Mouse (Mus musculus) small intestine, adult 2 months (tissue): Measurements from ENCODE around the gene Spock2. TPM values are rescaled to one million over a fixed set of nuclear protein-coding genes. Genes with fewer than 3 reads are reported as not detected.

Experiments used
- H3K27ac ChIP-seq: fragments of 200-500 bp; 2 replicates; pipeline ENCODE4 v1.5.1; 2012; ENCODE audit warnings: low read depth, low read length, control low read depth, inconsistent platforms; ENCODE audit not compliant: insufficient read depth
- H3K27me3 ChIP-seq: fragments of 200-500 bp; 2 replicates; pipeline ENCODE4 v1.6.1; 2012; ENCODE audit warnings: mild to moderate bottlenecking, moderate library complexity, low read length, inconsistent platforms; ENCODE audit not compliant: control insufficient read depth, insufficient read depth
- H3K36me3 ChIP-seq: fragments of 200-500 bp; 2 replicates; pipeline ENCODE4 v1.6.1; 2012; ENCODE audit warnings: mild to moderate bottlenecking, low read length, control low read depth, inconsistent platforms; ENCODE audit not compliant: control insufficient read depth, insufficient read depth
- H3K4me1 ChIP-seq: fragments of 200-500 bp; 2 replicates; pipeline ENCODE4 v1.6.1; 2012; ENCODE audit warnings: low read length, inconsistent platforms, mixed read lengths; ENCODE audit not compliant: control insufficient read depth, insufficient read depth, insufficient read length
- H3K4me3 ChIP-seq: fragments of 200-500 bp; 2 replicates; pipeline ENCODE4 v1.5.1; 2012; ENCODE audit warnings: low read depth, mild to moderate bottlenecking, control low read depth, inconsistent platforms, low read length, moderate library complexity
- CTCF ChIP-seq: fragments of 200-500 bp; IDR thresholded peaks from 2 replicates; pipeline ENCODE4 v1.5.1; 2012; ENCODE audit warnings: low read depth, mild to moderate bottlenecking, control low read depth, inconsistent platforms, low read length, moderate library complexity, mixed read lengths; ENCODE audit not compliant: insufficient replicate concordance, insufficient read length; ENCODE audit errors: extremely low read depth
- POLR2A ChIP-seq: fragments of 200-500 bp; IDR thresholded peaks from 2 replicates; pipeline ENCODE4 v1.6.1; 2012; ENCODE audit warnings: low read depth, mild to moderate bottlenecking, control low read depth, inconsistent platforms, low read length, moderate library complexity
- WGBS: fragments of 180-500 bp; shearing (Covaris S2); methylation state at CpG from one replicate; pipeline ENCODE4 v1.1.7; 2018; 5-methylcytosine and 5-hydroxymethylcytosine counted together
- polyA plus RNA-seq: library from polyadenylated mRNA; depleted of rRNA; stranded (reverse); fragments of >200 nt; gene quantifications from 2 replicates; pipeline ENCODE4 v1.2.3, GENCODE M21; 2012

Gene Spock2
- polyA plus RNA-seq, 1 experiment, result 2.8 TPM

DNA sequence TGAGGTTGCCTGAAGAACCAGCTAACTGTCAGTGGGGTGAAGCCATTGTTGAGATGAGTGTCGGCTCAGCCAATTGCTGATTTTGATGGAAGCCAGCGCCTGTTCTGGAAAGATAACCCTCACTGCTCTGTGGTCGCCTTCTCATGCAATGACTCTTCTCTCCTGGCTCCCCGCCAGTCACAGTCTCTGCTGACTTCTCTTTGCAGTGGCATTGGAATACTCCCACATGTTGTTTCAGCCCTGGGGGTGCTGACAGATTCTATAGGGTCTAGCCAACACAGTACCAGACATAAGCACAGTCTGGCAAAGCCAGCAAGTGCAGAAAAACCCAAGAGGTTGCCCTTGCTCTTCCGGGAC, 27.5 kb upstream of the Spock2 start:
- Histone ChIP-seq H3K36me3 (no peaks in the 10 kb centered on the region), H3K27ac (no peak overlapping the region), H3K4me1 (peaks cover 18% of the 10 kb centered on the region), H3K27me3 (no peaks in the 10 kb centered on the region), H3K4me3 (no peak overlapping the region)
- TF ChIP-seq POLR2A (no peak), CTCF (no peak)
- WGBS, result 72% methylated on average over 5 of the region's 5 CpGs

DNA sequence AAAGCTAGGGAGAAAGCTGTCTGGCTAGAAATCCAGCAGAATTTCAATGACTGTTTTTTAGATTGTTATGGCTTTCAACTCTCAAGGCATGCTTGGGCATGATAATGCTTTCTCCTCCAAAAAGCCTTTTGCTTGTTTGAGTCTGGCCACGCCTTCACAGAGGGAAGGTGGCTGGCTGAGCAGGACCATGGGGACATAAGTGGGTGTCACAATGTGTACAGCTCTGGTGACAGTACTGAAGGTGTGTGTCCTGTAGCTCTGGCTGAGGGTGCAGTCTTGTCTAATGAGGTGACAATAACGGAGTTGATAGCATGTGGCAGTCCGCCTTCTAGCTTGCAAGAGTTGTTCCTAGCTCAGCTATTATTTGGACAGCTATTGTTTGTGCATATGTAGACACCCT, 25.8 kb upstream of the Spock2 start:
- 83% methylated on average over 3 of the region's 3 CpGs for WGBS
- no peaks in the 10 kb centered on the region for H3K27me3 ChIP-seq
- no peak overlapping the region for H3K27ac ChIP-seq
- TF ChIP-seq POLR2A (no peak), CTCF (no peak)
- peaks cover 18% of the 10 kb centered on the region for H3K4me1 ChIP-seq
- H3K4me3 ChIP-seq, result no peak overlapping the region
- H3K36me3 ChIP-seq, result no peaks in the 10 kb centered on the region

DNA sequence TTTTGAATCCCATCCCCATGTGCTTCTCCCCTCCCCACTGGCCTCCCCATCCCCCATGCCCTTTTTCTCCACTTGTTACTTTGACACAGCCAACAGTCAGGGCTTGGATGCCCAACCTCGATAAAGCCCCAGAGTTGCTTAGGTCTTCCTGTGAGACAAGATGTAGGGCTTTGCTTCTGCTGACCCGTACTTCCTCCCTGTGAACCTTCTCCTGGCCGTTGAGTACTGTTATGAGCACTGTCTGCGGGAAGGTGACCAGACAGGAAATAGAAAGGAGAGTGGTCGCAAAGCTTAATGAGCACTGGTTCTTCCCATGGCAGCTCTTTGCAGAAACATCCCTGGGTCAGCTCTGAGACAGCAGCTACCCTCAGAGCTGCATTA, 25.4 kb upstream of the Spock2 start:
- Histone ChIP-seq H3K27ac (peak overlapping the region; percentile 47), H3K4me3 (peak overlapping the region; percentile 34), H3K27me3 (no peaks in the 10 kb centered on the region), H3K36me3 (no peaks in the 10 kb centered on the region), H3K4me1 (peaks cover 18% of the 10 kb centered on the region)
- TF ChIP-seq POLR2A (no peak), CTCF (no peak)
- WGBS, result 33% methylated on average over 5 of the region's 5 CpGs

DNA sequence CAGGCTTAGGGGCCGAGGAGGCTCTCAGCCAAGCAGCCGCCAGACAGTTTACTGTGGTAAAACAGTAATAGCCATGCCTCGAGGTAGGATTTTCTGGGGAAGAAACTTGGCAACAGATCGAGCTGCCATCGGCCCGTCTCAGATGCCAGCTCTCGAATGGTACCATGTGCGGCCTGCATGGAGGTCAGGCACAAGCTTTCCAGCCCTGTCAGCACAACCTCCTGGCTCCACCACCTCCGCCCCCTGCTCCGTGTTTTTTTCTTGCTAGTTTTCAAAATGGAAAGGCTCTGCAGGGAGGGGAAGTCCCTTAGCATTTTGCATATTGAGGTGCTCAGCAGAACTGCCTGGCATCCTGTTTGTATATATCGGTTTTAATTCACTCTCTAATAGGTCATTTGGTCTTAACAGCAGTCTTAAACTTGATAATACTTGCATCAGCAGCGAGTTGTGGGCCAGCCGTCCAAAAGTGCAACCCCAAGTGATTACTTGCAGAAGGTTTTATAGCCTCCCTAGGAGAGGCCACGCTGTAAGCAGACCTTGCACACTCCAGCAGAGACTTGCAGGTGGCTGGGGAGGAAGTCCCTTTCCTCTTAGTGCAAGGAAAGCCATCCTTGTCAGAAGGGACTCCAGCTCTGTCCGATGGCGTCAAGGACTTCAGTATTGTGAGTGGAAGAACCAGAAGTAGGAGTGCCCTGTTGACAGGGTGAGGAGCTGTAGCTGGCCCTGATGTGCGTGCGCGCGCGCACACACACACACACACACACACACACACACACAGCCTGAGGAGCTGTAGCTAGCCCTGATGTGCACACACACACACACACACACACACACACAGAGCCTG, 24.8 kb upstream of the Spock2 start:
- Histone ChIP-seq H3K4me1 (peaks cover 18% of the 10 kb centered on the region), H3K36me3 (no peaks in the 10 kb centered on the region), H3K27me3 (no peaks in the 10 kb centered on the region), H3K4me3 (peak overlapping the region; percentile 34), H3K27ac (peak overlapping the region; percentile 47)
- TF ChIP-seq CTCF, result no peak
- WGBS, result 20% methylated on average over 21 of the region's 21 CpGs

DNA sequence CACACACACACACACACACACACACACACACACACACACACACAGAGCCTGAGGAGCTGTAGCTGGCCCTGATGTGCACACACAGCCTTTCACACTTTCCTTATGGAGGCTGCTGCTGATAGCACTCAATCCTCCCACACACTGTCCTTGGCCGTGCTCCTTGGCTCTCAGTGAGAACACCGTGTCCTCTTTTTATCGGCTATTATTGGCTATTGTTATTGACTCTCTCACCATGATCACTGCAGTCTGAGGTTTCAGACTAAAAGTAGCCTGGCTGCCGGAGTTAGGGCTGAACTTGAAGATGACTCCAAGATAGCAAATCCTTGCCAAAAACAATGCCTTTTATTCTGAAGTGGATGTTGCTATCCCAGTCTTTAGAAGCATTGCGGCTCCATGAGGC, 24.1 kb upstream of the Spock2 start:
- Histone ChIP-seq H3K36me3 (no peaks in the 10 kb centered on the region), H3K4me1 (peaks cover 18% of the 10 kb centered on the region), H3K27ac (peak overlapping the region; percentile 47; the same call in 1 of the 2 replicates), H3K4me3 (no peak overlapping the region), H3K27me3 (no peaks in the 10 kb centered on the region)
- WGBS, result 23% methylated on average over 5 of the region's 5 CpGs
- TF ChIP-seq POLR2A (no peak), CTCF (no peak)

DNA sequence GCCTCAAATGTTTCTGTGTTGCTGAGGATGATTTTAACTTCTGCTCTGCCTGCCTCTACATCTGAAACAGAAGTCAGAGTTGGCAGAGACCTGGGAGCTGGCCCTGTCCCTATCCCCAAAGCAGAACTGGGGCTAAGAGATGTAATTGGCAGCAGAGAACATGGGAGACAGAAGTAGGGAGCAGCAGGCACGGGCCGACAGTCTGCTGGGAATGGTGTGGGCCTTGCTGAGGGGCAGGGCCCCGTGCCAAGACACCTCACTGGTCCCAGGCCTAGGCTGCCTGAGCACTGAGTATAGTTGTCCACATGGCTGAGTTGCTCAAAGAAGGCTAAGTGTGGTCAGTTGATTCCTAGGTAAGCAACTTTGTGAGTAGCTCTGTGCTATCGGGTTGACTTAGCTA, 22.0 kb upstream of the Spock2 start:
- TF ChIP-seq POLR2A, result no peak
- TF ChIP-seq CTCF, result no peak
- 81% methylated on average over 4 of the region's 4 CpGs for WGBS

DNA sequence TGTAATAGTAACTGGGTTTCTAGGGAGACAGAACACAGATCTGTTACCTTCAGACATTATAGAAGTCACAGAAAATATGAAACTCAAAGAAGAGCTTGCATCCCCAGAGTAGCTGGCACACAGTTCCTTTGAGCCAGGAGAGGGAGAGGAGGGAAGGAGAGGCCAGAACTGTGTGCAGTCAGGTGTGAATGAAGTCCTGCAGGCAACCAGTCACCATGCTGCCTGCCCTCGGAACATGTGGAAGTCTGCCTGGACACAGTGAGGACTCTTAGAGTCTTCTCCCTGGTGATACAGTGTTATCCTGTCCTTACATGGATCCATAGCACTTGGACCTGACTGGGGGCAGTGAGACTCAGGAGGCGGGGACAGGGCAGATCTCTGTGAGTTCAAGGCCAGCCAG, 13.7 kb upstream of the Spock2 start:
- no peak overlapping the region for H3K27ac ChIP-seq
- H3K27me3 ChIP-seq, result no peaks in the 10 kb centered on the region
- TF ChIP-seq POLR2A (no peak), CTCF (no peak)
- H3K4me3 ChIP-seq, result no peak overlapping the region
- no peaks in the 10 kb centered on the region for H3K36me3 ChIP-seq
- H3K4me1 ChIP-seq, result no peaks in the 10 kb centered on the region
- WGBS, result 99% methylated on average over 2 of the region's 2 CpGs

More for the DNA sequence above, 22.0 kb upstream of the Spock2 start:
- Histone ChIP-seq H3K4me3 (no peak overlapping the region), H3K27me3 (no peaks in the 10 kb centered on the region), H3K36me3 (no peaks in the 10 kb centered on the region), H3K4me1 (peaks cover 18% of the 10 kb centered on the region), H3K27ac (no peak overlapping the region)
